Mouse (Mus musculus) heart, embryonic 11.5 days (tissue): ENCODE results near the gene Neto2. TPM values are rescaled to one million over a fixed set of nuclear protein-coding genes. Genes with fewer than 3 reads are reported as not detected.

Experiments used
- ATAC-seq: fragments of 200-750 bp; cut with Nextera tagmentation; replicated peaks from 2 replicates; pipeline ENCODE4 v1.8.0; 2017; ENCODE audit warnings: moderate library complexity; ENCODE audit not compliant: insufficient number of reproducible peaks, low FRiP score, low TSS enrichment
- H3K27ac ChIP-seq: fragments of 300-500 bp; sonication (generic); 2 replicates; pipeline ENCODE4 v1.5.1; 2014; ENCODE audit warnings: mild to moderate bottlenecking, low read depth, low read length
- H3K27me3 ChIP-seq: fragments of 300-500 bp; sonication (generic); 2 replicates; pipeline ENCODE4 v1.6.1; 2014; ENCODE audit warnings: mild to moderate bottlenecking, low read length, mixed read lengths; ENCODE audit not compliant: control insufficient read depth, insufficient read depth
- H3K36me3 ChIP-seq: fragments of 300-500 bp; sonication (generic); 2 replicates; pipeline ENCODE4 v1.6.1; 2014; ENCODE audit warnings: mild to moderate bottlenecking, low read length, moderate library complexity, mixed read lengths; ENCODE audit not compliant: control insufficient read depth, insufficient read depth
- H3K4me1 ChIP-seq: fragments of 300-500 bp; sonication (generic); 2 replicates; pipeline ENCODE4 v1.6.1; 2014; ENCODE audit warnings: low read length; ENCODE audit not compliant: control insufficient read depth, insufficient read depth
- H3K4me2 ChIP-seq: fragments of 300-500 bp; sonication (generic); 2 replicates; pipeline ENCODE4 v1.6.1; 2014; ENCODE audit warnings: mild to moderate bottlenecking, moderate library complexity
- H3K4me3 ChIP-seq: fragments of 300-500 bp; sonication (generic); 2 replicates; pipeline ENCODE4 v1.5.1; 2014; ENCODE audit warnings: low read depth, low read length
- H3K9ac ChIP-seq: fragments of 300-500 bp; sonication (generic); 2 replicates; pipeline ENCODE4 v1.6.1; 2014; ENCODE audit warnings: mild to moderate bottlenecking, low read depth, low read length, moderate library complexity
- H3K9me3 ChIP-seq: fragments of 300-500 bp; sonication (generic); replicated peaks from 2 replicates; pipeline ENCODE4 v1.6.1; 2016; ENCODE audit warnings: low read length; ENCODE audit not compliant: control insufficient read depth
- WGBS: fragments of 180-500 bp; shearing (Covaris S2); extraction: QIAGEN DNeasy Blood & Tissue Kit; methylation state at CpG from one replicate; pipeline ENCODE4 v1.1.7; 2014; ENCODE audit not compliant: insufficient replicate concordance; 5-methylcytosine and 5-hydroxymethylcytosine counted together
- polyA plus RNA-seq: library from polyadenylated mRNA; unstranded; fragments of >200 nt; fragmentation: Nextera tagmentation; extraction: Ambion mirVana; gene quantifications from 2 replicates; pipeline ENCODE4 v1.2.1, GENCODE M21; 2014

Neto2 gene
- polyA plus RNA-seq, result 6.7 and 6.9 TPM in 2 replicates

- H3K27ac ChIP-seq, result peak within 1 kb of the TSS; percentile 57
- 5% methylated on average over 48 of the region's 65 CpGs for whole genome bisulfite sequencing
Observed at GRCm38 (mm10) chr8:85700751-85701351, at the start of gene Neto2. Gene Neto2, minus strand, starts transcription at chr8:85700924.

GRCm38 (mm10) chr8:85745053-85745452 is 44.3 kb upstream of the Neto2 start:
- H3K4me1 ChIP-seq, result no peaks in the 10 kb centered on the region
- 92% methylated on average over 2 of the region's 2 CpGs for WGBS
- 0 out of 2 replicates have a peak, but pooled peaks cover 2% of the 10 kb centered on the region for H3K36me3 ChIP-seq
- no peak for ATAC-seq
- no peaks in the 10 kb centered on the region for H3K9me3 ChIP-seq
- H3K27ac ChIP-seq, result no peak overlapping the region
- no peak overlapping the region for H3K9ac ChIP-seq
- no peaks in the 10 kb centered on the region for H3K27me3 ChIP-seq
- H3K4me3 ChIP-seq, result no peak overlapping the region
- no peak overlapping the region for H3K4me2 ChIP-seq

More at GRCm38 (mm10) chr8:85700751-85701351, at the start of gene Neto2:
- peaks cover 8% of the 10 kb centered on the region for H3K27me3 ChIP-seq
- no peaks in the 10 kb centered on the region for H3K36me3 ChIP-seq
- H3K4me1 ChIP-seq, result 0 out of 2 replicates have a peak, but pooled peaks cover 3% of the 10 kb centered on the region
- peak; percentile 88 for ATAC-seq
- peak within 1 kb of the TSS; percentile 82 for H3K9ac ChIP-seq
- peak within 1 kb of the TSS; percentile 98 for H3K4me2 ChIP-seq
- no peaks in the 10 kb centered on the region for H3K9me3 ChIP-seq
- peak within 1 kb of the TSS; percentile 67 for H3K4me3 ChIP-seq

- H3K36me3 ChIP-seq, result no peaks in the 10 kb centered on the region
- H3K9ac ChIP-seq, result no peak overlapping the region
- H3K27me3 ChIP-seq, result no peaks in the 10 kb centered on the region
- H3K4me1 ChIP-seq, result no peaks in the 10 kb centered on the region
- no peak for ATAC-seq
- H3K27ac ChIP-seq, result no peak overlapping the region
- H3K9me3 ChIP-seq, result no peaks in the 10 kb centered on the region
- H3K4me2 ChIP-seq, result no peak overlapping the region
- WGBS, result 71% methylated on average over 3 of the region's 3 CpGs
- H3K4me3 ChIP-seq, result no peak overlapping the region
Observed at GRCm38 (mm10) chr8:85730545-85730944, 29.8 kb upstream of the Neto2 start.

GRCm38 (mm10) chr8:85717271-85717670 is 16.5 kb upstream of the Neto2 start:
- no peak overlapping the region for H3K27ac ChIP-seq
- no peaks in the 10 kb centered on the region for H3K36me3 ChIP-seq
- WGBS, result 79% methylated on average over 5 of the region's 5 CpGs
- no peaks in the 10 kb centered on the region for H3K27me3 ChIP-seq
- H3K4me2 ChIP-seq, result no peak overlapping the region
- no peak overlapping the region for H3K4me3 ChIP-seq
- no peaks in the 10 kb centered on the region for H3K4me1 ChIP-seq
- no peaks in the 10 kb centered on the region for H3K9me3 ChIP-seq
- no peak for ATAC-seq
- H3K9ac ChIP-seq, result no peak overlapping the region

GRCm38 (mm10) chr8:85716696-85717095 is 16.0 kb upstream of the Neto2 start:
- H3K27ac ChIP-seq, result no peak overlapping the region
- H3K9ac ChIP-seq, result no peak overlapping the region
- no peaks in the 10 kb centered on the region for H3K36me3 ChIP-seq
- ATAC-seq, result no peak
- no peak overlapping the region for H3K4me2 ChIP-seq
- H3K27me3 ChIP-seq, result no peaks in the 10 kb centered on the region
- no peak overlapping the region for H3K4me3 ChIP-seq
- no peaks in the 10 kb centered on the region for H3K4me1 ChIP-seq
- 84% methylated on average over 4 of the region's 4 CpGs for WGBS
- no peaks in the 10 kb centered on the region for H3K9me3 ChIP-seq

GRCm38 (mm10) chr8:85706988-85707387 is 6.3 kb upstream of the Neto2 start:
- no peak for ATAC-seq

GRCm38 (mm10) chr8:85700101-85700750 is 498 bp downstream of the Neto2 start:
- H3K9me3 ChIP-seq, result no peaks in the 10 kb centered on the region
- H3K4me3 ChIP-seq, result peak overlapping the region; percentile 67
- H3K9ac ChIP-seq, result peak overlapping the region; percentile 82
- H3K36me3 ChIP-seq, result no peaks in the 10 kb centered on the region
- peaks cover 8% of the 10 kb centered on the region for H3K27me3 ChIP-seq
- H3K4me1 ChIP-seq, result 0 out of 2 replicates have a peak, but pooled peaks cover 3% of the 10 kb centered on the region
- H3K27ac ChIP-seq, result peak overlapping the region; percentile 57
- peak overlapping the region; percentile 98 for H3K4me2 ChIP-seq
- ATAC-seq, result peak; percentile 86
- under 1% methylated on average over 74 of the region's 84 CpGs for WGBS

More at GRCm38 (mm10) chr8:85706988-85707387, 6.3 kb upstream of the Neto2 start:
- Histone ChIP-seq H3K27me3 (peaks cover 8% of the 10 kb centered on the region; the same call in 1 of the 2 replicates), H3K9me3 (no peaks in the 10 kb centered on the region), H3K27ac (no peak overlapping the region), H3K4me3 (no peak overlapping the region), H3K36me3 (no peaks in the 10 kb centered on the region), H3K4me2 (no peak overlapping the region), H3K4me1 (no peaks in the 10 kb centered on the region), H3K9ac (no peak overlapping the region)
- WGBS, result 71% methylated on average over 2 of the region's 2 CpGs

- H3K4me1 ChIP-seq, result 0 out of 2 replicates have a peak, but pooled peaks cover 3% of the 10 kb centered on the region
- H3K27ac ChIP-seq, result no peak overlapping the region
- WGBS, result under 1% methylated on average over 6 of the region's 6 CpGs
- H3K4me2 ChIP-seq, result peak overlapping the region; percentile 32; the same call in 1 of the 2 replicates
- no peak overlapping the region for H3K4me3 ChIP-seq
- H3K27me3 ChIP-seq, result peaks cover 8% of the 10 kb centered on the region
- H3K9me3 ChIP-seq, result no peaks in the 10 kb centered on the region
- no peak for ATAC-seq
- H3K36me3 ChIP-seq, result no peaks in the 10 kb centered on the region
- H3K9ac ChIP-seq, result no peak overlapping the region
Observed at GRCm38 (mm10) chr8:85699051-85699450, 1.7 kb downstream of the Neto2 start.
